Mouse (Mus musculus): ENCODE results near the gene Tmem104. TPM values are rescaled to one million over a fixed set of nuclear protein-coding genes. Genes with fewer than 3 reads are reported as not detected.
A peak's percentile ranks its signal among the peaks of the same experiment; 100 is the strongest.

The Tmem104 gene
- polyA plus RNA-seq, 1 experiment from 2014 or later = 8.6 TPM

GRCm38 (mm10) chr11:115157933-115158719, 29.2 kb upstream of the Tmem104 start:
- H3K4me2 ChIP-seq (ENCODE audit: low read depth, low read length) = 0 out of 2 replicates have a peak overlapping the region, but pooled peaks have one; percentile 16
- 13% methylated on average over 12 of the region's 12 CpGs for WGBS
- peaks cover 30% of the 10 kb centered on the region for H3K4me1 ChIP-seq (replicated peaks; ENCODE audit: control insufficient read depth, insufficient read depth, low read length)

GRCm38 (mm10) chr11:115160016-115160797, 27.1 kb upstream of the Tmem104 start:
- Histone ChIP-seq H3K9me3 (ENCODE audit: control insufficient read depth, low read length) (no peaks in the 10 kb centered on the region), H3K9ac (ENCODE audit: low read length) (no peak overlapping the region), H3K36me3 (ENCODE audit: control insufficient read depth, insufficient read depth, low read length) (no peaks in the 10 kb centered on the region), H3K4me3 (ENCODE audit: low read length) (no peak overlapping the region), H3K4me2 (ENCODE audit: low read depth, low read length) (no peak overlapping the region), H3K27ac (ENCODE audit: low read length) (no peak overlapping the region), H3K4me1 (replicated peaks; ENCODE audit: control insufficient read depth, insufficient read depth, low read length) (peaks cover 32% of the 10 kb centered on the region), H3K27me3 (ENCODE audit: control insufficient read depth, insufficient read depth, low read depth, low read length) (peaks cover 14% of the 10 kb centered on the region)
- ATAC-seq (ENCODE audit: low read depth) = no peak
- WGBS = 59% methylated on average over 11 of the region's 11 CpGs

More at GRCm38 (mm10) chr11:115157933-115158719, 29.2 kb upstream of the Tmem104 start:
- H3K9me3 ChIP-seq (ENCODE audit: control insufficient read depth, low read length) = no peaks in the 10 kb centered on the region
- H3K4me3 ChIP-seq (ENCODE audit: low read length) = no peak overlapping the region
- H3K36me3 ChIP-seq (ENCODE audit: control insufficient read depth, insufficient read depth, low read length) = no peaks in the 10 kb centered on the region
- H3K9ac ChIP-seq (ENCODE audit: low read length) = peak overlapping the region; percentile 39; the same call in 1 of the 2 replicates
- H3K27ac ChIP-seq (ENCODE audit: low read length) = peak overlapping the region; percentile 49
- ATAC-seq (ENCODE audit: low read depth) = no peak
- peaks cover 22% of the 10 kb centered on the region for H3K27me3 ChIP-seq (ENCODE audit: control insufficient read depth, insufficient read depth, low read depth, low read length)

GRCm38 (mm10) chr11:115160883-115161577, 26.3 kb upstream of the Tmem104 start:
- 24% methylated on average over 10 of the region's 10 CpGs for WGBS
- Histone ChIP-seq H3K9ac (ENCODE audit: low read length) (no peak overlapping the region), H3K4me3 (ENCODE audit: low read length) (no peak overlapping the region), H3K9me3 (ENCODE audit: control insufficient read depth, low read length) (no peaks in the 10 kb centered on the region), H3K36me3 (ENCODE audit: control insufficient read depth, insufficient read depth, low read length) (no peaks in the 10 kb centered on the region), H3K4me2 (ENCODE audit: low read depth, low read length) (no peak overlapping the region), H3K4me1 (replicated peaks; ENCODE audit: control insufficient read depth, insufficient read depth, low read length) (peaks cover 32% of the 10 kb centered on the region), H3K27ac (ENCODE audit: low read length) (no peak overlapping the region), H3K27me3 (ENCODE audit: control insufficient read depth, insufficient read depth, low read depth, low read length) (peaks cover 12% of the 10 kb centered on the region)
- ATAC-seq (ENCODE audit: low read depth) = no peak

GRCm38 (mm10) chr11:115161578-115162204, 25.6 kb upstream of the Tmem104 start:
- Histone ChIP-seq H3K9ac (ENCODE audit: low read length) (no peak overlapping the region), H3K36me3 (ENCODE audit: control insufficient read depth, insufficient read depth, low read length) (no peaks in the 10 kb centered on the region), H3K9me3 (ENCODE audit: control insufficient read depth, low read length) (no peaks in the 10 kb centered on the region), H3K4me1 (replicated peaks; ENCODE audit: control insufficient read depth, insufficient read depth, low read length) (peaks cover 32% of the 10 kb centered on the region), H3K27me3 (ENCODE audit: control insufficient read depth, insufficient read depth, low read depth, low read length) (peaks cover 12% of the 10 kb centered on the region), H3K4me3 (ENCODE audit: low read length) (no peak overlapping the region), H3K27ac (ENCODE audit: low read length) (0 out of 2 replicates have a peak overlapping the region, but pooled peaks have one; percentile 5), H3K4me2 (ENCODE audit: low read depth, low read length) (no peak overlapping the region)
- ATAC-seq (ENCODE audit: low read depth) = no peak
- WGBS = 49% methylated on average over 9 of the region's 9 CpGs

GRCm38 (mm10) chr11:115162205-115162601, 25.1 kb upstream of the Tmem104 start:
- H3K9ac ChIP-seq (ENCODE audit: low read length) = peak overlapping the region; percentile 63
- 19% methylated on average over 9 of the region's 9 CpGs for WGBS
- ATAC-seq (ENCODE audit: low read depth) = no peak
- no peaks in the 10 kb centered on the region for H3K36me3 ChIP-seq (ENCODE audit: control insufficient read depth, insufficient read depth, low read length)
- peak overlapping the region; percentile 88 for H3K4me2 ChIP-seq (ENCODE audit: low read depth, low read length)
- H3K27me3 ChIP-seq (ENCODE audit: control insufficient read depth, insufficient read depth, low read depth, low read length) = peaks cover 12% of the 10 kb centered on the region
- peaks cover 32% of the 10 kb centered on the region for H3K4me1 ChIP-seq (replicated peaks; ENCODE audit: control insufficient read depth, insufficient read depth, low read length)
- H3K9me3 ChIP-seq (ENCODE audit: control insufficient read depth, low read length) = no peaks in the 10 kb centered on the region
- peak overlapping the region; percentile 80; the same call in 1 of the 2 replicates for H3K27ac ChIP-seq (ENCODE audit: low read length)
- peak overlapping the region; percentile 76 for H3K4me3 ChIP-seq (ENCODE audit: low read length)

GRCm38 (mm10) chr11:115162832-115163480, 24.3 kb upstream of the Tmem104 start, which contains the start of gene Slc9a3r1:
Gene Slc9a3r1 (plus strand): TSS chr11:115163341.
- H3K36me3 ChIP-seq (ENCODE audit: control insufficient read depth, insufficient read depth, low read length) = no peaks in the 10 kb centered on the region
- peak within 1 kb of the TSS; percentile 88 for H3K4me2 ChIP-seq (ENCODE audit: low read depth, low read length)
- H3K27ac ChIP-seq (ENCODE audit: low read length) = peak within 1 kb of the TSS; percentile 80
- H3K9me3 ChIP-seq (ENCODE audit: control insufficient read depth, low read length) = no peaks in the 10 kb centered on the region
- peak within 1 kb of the TSS; percentile 76 for H3K4me3 ChIP-seq (ENCODE audit: low read length)
- peak; percentile 96 for ATAC-seq (ENCODE audit: low read depth)
- H3K4me1 ChIP-seq (replicated peaks; ENCODE audit: control insufficient read depth, insufficient read depth, low read length) = peaks cover 29% of the 10 kb centered on the region
- peaks cover 12% of the 10 kb centered on the region for H3K27me3 ChIP-seq (ENCODE audit: control insufficient read depth, insufficient read depth, low read depth, low read length)
- 0% methylated on average over 47 of the region's 47 CpGs for WGBS
- peak within 1 kb of the TSS; percentile 71 for H3K9ac ChIP-seq (ENCODE audit: low read length)

GRCm38 (mm10) chr11:115163568-115164150, 23.6 kb upstream of the Tmem104 start:
- peak; percentile 21 for ATAC-seq (ENCODE audit: low read depth)
- H3K4me1 ChIP-seq (replicated peaks; ENCODE audit: control insufficient read depth, insufficient read depth, low read length) = peaks cover 22% of the 10 kb centered on the region
- peak overlapping the region; percentile 71 for H3K9ac ChIP-seq (ENCODE audit: low read length)
- WGBS = 0% methylated on average over 45 of the region's 47 CpGs
- H3K27me3 ChIP-seq (ENCODE audit: control insufficient read depth, insufficient read depth, low read depth, low read length) = peaks cover 12% of the 10 kb centered on the region
- no peaks in the 10 kb centered on the region for H3K36me3 ChIP-seq (ENCODE audit: control insufficient read depth, insufficient read depth, low read length)
- H3K4me3 ChIP-seq (ENCODE audit: low read length) = peak overlapping the region; percentile 76
- H3K4me2 ChIP-seq (ENCODE audit: low read depth, low read length) = peak overlapping the region; percentile 88
- H3K27ac ChIP-seq (ENCODE audit: low read length) = peak overlapping the region; percentile 71
- no peaks in the 10 kb centered on the region for H3K9me3 ChIP-seq (ENCODE audit: control insufficient read depth, low read length)

- Histone ChIP-seq H3K9ac (ENCODE audit: low read length) (peak overlapping the region; percentile 71), H3K4me3 (ENCODE audit: low read length) (peak overlapping the region; percentile 76), H3K36me3 (ENCODE audit: control insufficient read depth, insufficient read depth, low read length) (no peaks in the 10 kb centered on the region), H3K4me1 (replicated peaks; ENCODE audit: control insufficient read depth, insufficient read depth, low read length) (peaks cover 21% of the 10 kb centered on the region), H3K9me3 (ENCODE audit: control insufficient read depth, low read length) (no peaks in the 10 kb centered on the region), H3K4me2 (ENCODE audit: low read depth, low read length) (peak overlapping the region; percentile 88), H3K27ac (ENCODE audit: low read length) (no peak overlapping the region), H3K27me3 (ENCODE audit: control insufficient read depth, insufficient read depth, low read depth, low read length) (peaks cover 12% of the 10 kb centered on the region)
- ATAC-seq (ENCODE audit: low read depth) = no peak
- 1% methylated on average over 14 of the region's 14 CpGs for WGBS
Measured at GRCm38 (mm10) chr11:115164341-115164975, 22.8 kb upstream of the Tmem104 start.
